Mouse (Mus musculus): ENCODE measurements around the gene Tns1. TPM values are rescaled to one million over a fixed set of nuclear protein-coding genes. Genes with fewer than 3 reads are reported as not detected.

Tns1 gene
- total RNA-seq, 2 experiments from 2014 or later: 49.6 to 52.2 TPM

GRCm38 (mm10) chr1:74092242-74092641 lies 32.0 kb downstream of the Tns1 start:
- no peak for DNase-seq (ENCODE audit: low spot score in 2 of 2)

GRCm38 (mm10) chr1:74091611-74092224 lies 32.5 kb downstream of the Tns1 start:
- DNase-seq (ENCODE audit: low spot score in 2 of 2): no peak

- no peak for DNase-seq (ENCODE audit: low spot score in 2 of 2)
These were observed 33.1 kb downstream of the Tns1 start for GRCm38 (mm10) chr1:74091138-74091537.

GRCm38 (mm10) chr1:74090329-74090728 lies 33.9 kb downstream of the Tns1 start:
- DNase-seq (ENCODE audit: low spot score in 2 of 2): no peak

- DNase-seq (ENCODE audit: low spot score in 2 of 2): no peak
These were observed 35.7 kb downstream of the Tns1 start for GRCm38 (mm10) chr1:74088569-74088968.

- DNase-seq (ENCODE audit: low spot score in 2 of 2): no peak
These were observed 38.7 kb downstream of the Tns1 start for GRCm38 (mm10) chr1:74085566-74085965.

- DNase-seq (ENCODE audit: low spot score in 2 of 2): no peak
These were observed 39.5 kb downstream of the Tns1 start for GRCm38 (mm10) chr1:74084752-74085151.

GRCm38 (mm10) chr1:74084065-74084705 lies 40.1 kb downstream of the Tns1 start:
- no peak for DNase-seq (ENCODE audit: low spot score in 2 of 2)

- DNase-seq (ENCODE audit: low spot score in 2 of 2): peak in 1 of 2 experiments; percentile 27
These were observed 41.3 kb downstream of the Tns1 start for GRCm38 (mm10) chr1:74082841-74083463.

- DNase-seq (ENCODE audit: low spot score in 2 of 2): no peak
These were observed 42.7 kb downstream of the Tns1 start for GRCm38 (mm10) chr1:74081573-74081989.

GRCm38 (mm10) chr1:74077353-74077752 lies 46.9 kb downstream of the Tns1 start:
- peak; percentile 71 to 76 for DNase-seq (ENCODE audit: low spot score in 2 of 2)

- DNase-seq (ENCODE audit: low spot score in 2 of 2): no peak
These were observed 48.0 kb downstream of the Tns1 start for GRCm38 (mm10) chr1:74076230-74076629.

GRCm38 (mm10) chr1:74074693-74075485 lies 49.4 kb downstream of the Tns1 start:
- no peak for DNase-seq (ENCODE audit: low spot score in 2 of 2)

GRCm38 (mm10) chr1:74073791-74074190 lies 50.5 kb downstream of the Tns1 start:
- no peak for DNase-seq (ENCODE audit: low spot score in 2 of 2)

- no peak for DNase-seq (ENCODE audit: low spot score in 2 of 2)
These were observed 53.5 kb downstream of the Tns1 start for GRCm38 (mm10) chr1:74070745-74071144.

- DNase-seq (ENCODE audit: low spot score in 2 of 2): no peak
These were observed 54.2 kb downstream of the Tns1 start for GRCm38 (mm10) chr1:74070001-74070551.

GRCm38 (mm10) chr1:74069085-74069835 lies 55.0 kb downstream of the Tns1 start:
- no peak for DNase-seq (ENCODE audit: low spot score in 2 of 2)

GRCm38 (mm10) chr1:74068366-74069084 lies 55.7 kb downstream of the Tns1 start:
- DNase-seq (ENCODE audit: low spot score in 2 of 2): no peak

- DNase-seq (ENCODE audit: low spot score in 2 of 2): no peak
These were observed 56.4 kb downstream of the Tns1 start for GRCm38 (mm10) chr1:74067866-74068265.

- no peak for DNase-seq (ENCODE audit: low spot score in 2 of 2)
These were observed 57.7 kb downstream of the Tns1 start for GRCm38 (mm10) chr1:74066576-74066975.

All from layer of hippocampus, postnatal 14 days (tissue).